Mouse (Mus musculus) heart, adult 2 months (tissue): ENCODE measurements at regions not wholly inside any gene's neighbourhood (a gene's known extent, or its start where the extent isn't known, plus 50 kb on each side); places are given as distances from the start of the nearest gene placed in this dataset.

Source experiments
- DNase-seq, 2 experiments: peaks; one replicate each; pipeline ENCODE4 v3.0.0; 2021
- H3K27ac ChIP-seq: fragments of 200-600 bp; 2 replicates; pipeline ENCODE4 v1.8.1; 2022
- H3K27me3 ChIP-seq: fragments of 200-500 bp; 2 replicates; pipeline ENCODE4 v1.6.1; 2012; ENCODE audit warnings: mild to moderate bottlenecking, low read length, inconsistent platforms, mixed read lengths; ENCODE audit not compliant: control insufficient read depth, insufficient read depth
- H3K36me3 ChIP-seq: fragments of 200-500 bp; 2 replicates; pipeline ENCODE4 v1.6.1; 2012; ENCODE audit warnings: low read length, inconsistent platforms; ENCODE audit not compliant: control insufficient read depth, insufficient read depth
- H3K4me1 ChIP-seq: fragments of 200-500 bp; 2 replicates; pipeline ENCODE4 v1.6.1; 2011; ENCODE audit warnings: low read length; ENCODE audit not compliant: control insufficient read depth, insufficient read depth
- H3K4me3 ChIP-seq: fragments of 200-600 bp; 2 replicates; pipeline ENCODE4 v1.8.1; 2022
- H3K79me2 ChIP-seq: fragments of 200-500 bp; replicated peaks from 2 replicates; pipeline ENCODE4 v1.6.1; 2012; ENCODE audit warnings: mild to moderate bottlenecking, inconsistent platforms, low read length, moderate library complexity, mixed read lengths; ENCODE audit not compliant: control insufficient read depth, insufficient read depth
- H3K9ac ChIP-seq: fragments of 200-500 bp; 2 replicates; pipeline ENCODE4 v1.6.1; 2012; ENCODE audit warnings: low read depth, mild to moderate bottlenecking, control low read depth, inconsistent platforms, low read length, mixed read lengths
- CTCF ChIP-seq: fragments of 200-600 bp; IDR thresholded peaks from 2 replicates; pipeline ENCODE4 v1.8.1; 2022; ENCODE audit warnings: antibody characterized with exemption, mild to moderate bottlenecking, moderate library complexity
- EP300 ChIP-seq: fragments of 200-500 bp; IDR thresholded peaks from 2 replicates; pipeline ENCODE4 v1.6.1; 2011; ENCODE audit warnings: low read depth, low read length, control low read depth; ENCODE audit not compliant: insufficient read depth
- POLR2A ChIP-seq: fragments of 200-500 bp; IDR thresholded peaks from 2 replicates; pipeline ENCODE4 v1.6.1; 2011; ENCODE audit warnings: mild to moderate bottlenecking, low read depth, low read length, control low read depth; ENCODE audit not compliant: insufficient read depth
- WGBS: fragments of 180-500 bp; shearing (Covaris S2); methylation state at CpG from one replicate; pipeline ENCODE4 v1.1.7; 2018; 5-methylcytosine and 5-hydroxymethylcytosine counted together
- intact Hi-C: fragments of 180-260 bp; cut with DNase I; formaldehyde crosslinking; loops from one replicate; pipeline ENCODE4 v1.15.1; 2025

DNA sequence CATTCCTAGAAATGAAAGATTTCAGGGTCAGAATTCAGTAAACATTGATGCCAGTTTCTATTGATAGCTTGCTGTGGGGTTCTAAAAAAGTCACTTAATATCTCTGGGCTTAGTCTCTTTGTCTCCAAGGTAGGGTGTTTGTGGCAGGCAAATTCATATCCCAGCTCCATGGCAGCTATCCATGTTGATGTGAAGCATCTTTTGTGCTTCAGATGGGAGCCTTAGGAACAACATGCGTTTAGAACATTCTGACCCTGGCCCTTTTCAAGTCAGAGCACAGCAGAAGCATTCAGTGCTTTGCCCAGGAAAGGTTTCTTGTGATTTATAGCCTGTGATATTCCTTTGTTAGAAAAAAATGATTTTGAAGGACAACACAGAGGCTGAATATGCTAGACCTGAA, 215.0 kb downstream of the Ppp4r2 start:
- TF ChIP-seq EP300 (no peak), CTCF (no peak), POLR2A (no peak)
- DNase-seq = no peak
- Histone ChIP-seq H3K4me3 (no peak overlapping the region), H3K36me3 (no peaks in the 10 kb centered on the region), H3K9ac (no peak overlapping the region), H3K27me3 (no peaks in the 10 kb centered on the region), H3K4me1 (no peaks in the 10 kb centered on the region), H3K27ac (no peak overlapping the region), H3K79me2 (no peaks in the 10 kb centered on the region)
- WGBS = 90% methylated on average over 1 of the region's 1 CpGs
- intact Hi-C loops = no loop called here

DNA sequence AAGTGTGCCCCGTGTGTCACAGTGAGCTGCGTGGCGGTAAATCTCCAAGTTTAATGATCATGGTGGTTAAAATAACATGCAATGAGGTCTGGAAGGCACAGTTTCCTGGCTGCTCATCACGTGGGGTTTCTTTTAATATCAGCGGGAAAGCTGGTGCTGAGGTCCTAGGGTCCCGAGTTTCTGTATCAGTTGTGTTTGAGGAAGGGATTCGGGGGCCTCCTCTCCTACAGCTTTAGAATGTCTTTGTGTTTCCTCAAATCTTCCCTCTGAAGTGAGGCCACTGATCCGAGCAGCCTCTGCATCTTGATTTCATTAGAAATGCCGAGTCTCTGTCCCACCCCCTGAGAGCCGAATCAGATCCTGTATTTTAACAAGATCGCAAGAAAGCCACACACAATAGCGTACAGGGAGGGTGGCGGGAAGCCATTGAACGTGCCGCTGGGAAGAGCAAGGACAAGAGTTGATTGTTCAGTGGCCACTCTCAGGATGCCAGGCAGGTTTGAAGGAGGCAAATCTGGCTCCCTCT, 215.5 kb downstream of the Ppp4r2 start:
- 71% methylated on average over 15 of the region's 15 CpGs for WGBS
- no peak for TF ChIP-seq CTCF
- TF ChIP-seq POLR2A = no peak
- no peak for TF ChIP-seq EP300
- Histone ChIP-seq H3K4me1 (no peaks in the 10 kb centered on the region), H3K9ac (no peak overlapping the region), H3K79me2 (no peaks in the 10 kb centered on the region), H3K36me3 (no peaks in the 10 kb centered on the region), H3K27me3 (no peaks in the 10 kb centered on the region), H3K4me3 (no peak overlapping the region), H3K27ac (no peak overlapping the region)
- intact Hi-C loops = no loop called here
- no peak for DNase-seq

DNA sequence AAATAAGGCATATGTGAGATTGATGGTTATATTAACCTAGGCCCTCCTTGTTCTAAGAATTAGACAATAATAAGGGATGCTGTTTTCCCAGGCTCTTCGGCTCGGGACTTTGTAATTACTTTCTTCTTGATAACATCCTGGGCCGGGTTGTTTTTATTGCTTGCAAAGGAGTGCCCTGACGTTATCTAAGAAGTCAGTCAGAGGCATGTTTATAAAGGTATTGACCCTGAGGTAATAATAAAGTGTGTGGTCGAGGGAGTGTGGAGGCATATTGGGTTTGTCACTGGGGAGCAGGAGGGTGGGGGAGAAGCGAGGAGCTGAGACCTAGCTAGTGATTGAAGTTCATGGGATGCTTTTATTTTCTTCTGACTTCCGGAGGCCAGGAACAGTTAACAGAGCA, 221.5 kb downstream of the Ppp4r2 start:
- TF ChIP-seq POLR2A (no peak), CTCF (no peak), EP300 (no peak)
- DNase-seq = no peak
- H3K79me2 ChIP-seq = no peaks in the 10 kb centered on the region
- H3K4me3 ChIP-seq = no peak overlapping the region
- no peak overlapping the region for H3K9ac ChIP-seq
- H3K36me3 ChIP-seq = no peaks in the 10 kb centered on the region
- H3K27ac ChIP-seq = no peak overlapping the region
- WGBS = 36% methylated on average over 7 of the region's 7 CpGs
- H3K27me3 ChIP-seq = no peaks in the 10 kb centered on the region
- no peaks in the 10 kb centered on the region for H3K4me1 ChIP-seq
- intact Hi-C loops = no loop called here

DNA sequence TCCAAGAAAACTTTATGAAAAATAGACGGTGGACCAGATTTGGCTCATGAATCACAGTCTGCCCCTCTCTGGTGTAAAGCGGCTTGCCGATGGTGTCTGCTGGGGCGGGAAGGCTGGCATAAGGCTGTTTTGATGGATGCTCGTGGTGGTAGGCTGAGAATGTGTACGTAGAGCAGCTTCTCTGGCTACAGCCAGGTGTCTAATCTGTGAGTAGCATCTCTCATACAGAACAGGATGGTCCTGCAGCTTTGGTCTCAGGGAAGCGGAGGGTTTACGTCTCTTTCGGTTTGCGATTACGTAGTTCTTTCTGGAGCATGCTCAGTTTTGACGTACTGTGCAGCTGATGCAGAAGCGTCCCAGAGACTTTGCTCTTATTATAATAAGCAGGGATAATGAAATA, 222.9 kb downstream of the Ppp4r2 start:
- Histone ChIP-seq H3K4me1 (no peaks in the 10 kb centered on the region), H3K4me3 (no peak overlapping the region), H3K79me2 (no peaks in the 10 kb centered on the region), H3K27ac (no peak overlapping the region), H3K36me3 (no peaks in the 10 kb centered on the region), H3K27me3 (no peaks in the 10 kb centered on the region), H3K9ac (no peak overlapping the region)
- intact Hi-C loops = no loop called here
- TF ChIP-seq CTCF = no peak
- TF ChIP-seq EP300 = no peak
- no peak for TF ChIP-seq POLR2A
- 94% methylated on average over 13 of the region's 13 CpGs for WGBS
- DNase-seq = no peak

GRCm38 (mm10) chr6:101059058-101059457, 225.6 kb downstream of the Ppp4r2 start:
- Histone ChIP-seq H3K27me3 (no peaks in the 10 kb centered on the region), H3K4me3 (no peak overlapping the region), H3K4me1 (no peaks in the 10 kb centered on the region), H3K9ac (no peak overlapping the region), H3K36me3 (no peaks in the 10 kb centered on the region), H3K27ac (no peak overlapping the region), H3K79me2 (no peaks in the 10 kb centered on the region)
- DNase-seq = no peak
- TF ChIP-seq EP300 = no peak
- TF ChIP-seq POLR2A = no peak
- no peak for TF ChIP-seq CTCF
- intact Hi-C loops = no loop called here
- 83% methylated on average over 8 of the region's 8 CpGs for WGBS

- DNase-seq = no peak
- WGBS = 89% methylated on average over 14 of the region's 14 CpGs
- Histone ChIP-seq H3K4me1 (no peaks in the 10 kb centered on the region), H3K79me2 (no peaks in the 10 kb centered on the region), H3K4me3 (no peak overlapping the region), H3K27me3 (no peaks in the 10 kb centered on the region), H3K27ac (no peak overlapping the region), H3K36me3 (no peaks in the 10 kb centered on the region), H3K9ac (no peak overlapping the region)
- TF ChIP-seq CTCF (no peak), POLR2A (no peak), EP300 (no peak)
- intact Hi-C loops = no loop called here
These were observed 228.8 kb downstream of the Ppp4r2 start for GRCm38 (mm10) chr6:101062186-101062585.
